Mouse (Mus musculus) G1E (cell line): ENCODE results near the gene Rnf169. TPM values are rescaled to one million over a fixed set of nuclear protein-coding genes. Genes with fewer than 3 reads are reported as not detected.
A peak's percentile ranks its signal among the peaks of the same experiment; 100 is the strongest.

Source experiments
- ATAC-seq: 2 replicates; pipeline ENCODE4 v1.8.0; 2016; ENCODE audit warnings: mild to moderate bottlenecking; ENCODE audit not compliant: insufficient number of reproducible peaks, poor library complexity, low FRiP score, severe bottlenecking; ENCODE audit errors: extremely low read depth
- DNase-seq: peaks from one replicate; pipeline ENCODE4 v3.0.0; 2012; ENCODE audit warnings: low spot score
- H3K27me3 ChIP-seq: 2 replicates; pipeline ENCODE4 v1.6.1; 2012; ENCODE audit warnings: mild to moderate bottlenecking, low read length, inconsistent platforms; ENCODE audit not compliant: insufficient read depth
- H3K36me3 ChIP-seq: replicated peaks from 2 replicates; pipeline ENCODE3; 2012; ENCODE audit warnings: mild to moderate bottlenecking, inconsistent platforms
- H3K4me1 ChIP-seq: 2 replicates; pipeline ENCODE4 v1.6.1; 2012; ENCODE audit warnings: low read depth, low read length, inconsistent platforms, mixed read lengths; ENCODE audit not compliant: insufficient read depth
- H3K4me3 ChIP-seq: 2 replicates; pipeline ENCODE4 v1.5.1; 2012; ENCODE audit warnings: low read depth, mild to moderate bottlenecking, inconsistent platforms, low read length, moderate library complexity, mixed read lengths
- H3K9me3 ChIP-seq: replicated peaks from 2 replicates; pipeline ENCODE4 v1.6.1; 2012; ENCODE audit warnings: inconsistent platforms
- CTCF ChIP-seq: IDR thresholded peaks from 2 replicates; pipeline ENCODE4 v1.5.1; 2012; ENCODE audit warnings: low read depth, low read length, inconsistent platforms, mixed read lengths
- GATA1 ChIP-seq: IDR thresholded peaks from 2 replicates; pipeline ENCODE4 v1.6.1; 2012; ENCODE audit warnings: borderline replicate concordance, low read length, inconsistent platforms, mixed read lengths
- GATA2 ChIP-seq: IDR thresholded peaks from 2 replicates; pipeline ENCODE4 v1.6.1; 2012; ENCODE audit warnings: low read depth, low read length, inconsistent platforms, borderline replicate concordance
- POLR2AphosphoS5 ChIP-seq: IDR thresholded peaks from 2 replicates; pipeline ENCODE4 v1.6.1; 2012; ENCODE audit warnings: low read depth, low read length, inconsistent platforms; ENCODE audit not compliant: insufficient replicate concordance
- TAL1 ChIP-seq: conservative IDR thresholded peaks from 2 replicates; pipeline ENCODE4 v1.6.1; 2012; ENCODE audit warnings: low read depth, low read length, inconsistent platforms, mixed read lengths
- polyA plus RNA-seq: library from polyadenylated mRNA; stranded (reverse); fragments of >175 nt; gene quantifications from 2 replicates; pipeline ENCODE4 v1.2.3, GENCODE M21; 2012
- total RNA-seq, 2 experiments: library from RNA; stranded (forward) in 1 of 2; stranded (reverse) in 1 of 2; fragments of 200-1000 nt in 1 of 2; fragments of >200 nt in 1 of 2; fragmentation: Nextera tagmentation in 1 of 2; gene quantifications; 2 replicates each; pipeline ENCODE4 v1.2.3; 2014 to 2017

The Rnf169 gene
- total and polyA plus RNA-seq, 3 experiments, result 4.8 to 30.4 (median 13.8) TPM

GRCm38 (mm10) chr7:99906346-99906745, 73.9 kb downstream of the Rnf169 start:
- peaks cover 6% of the 10 kb centered on the region for H3K9me3 ChIP-seq
- H3K36me3 ChIP-seq, result no peaks in the 10 kb centered on the region
- no peak for DNase-seq
- peaks cover 71% of the 10 kb centered on the region for H3K4me1 ChIP-seq
- peaks cover 19% of the 10 kb centered on the region for H3K27me3 ChIP-seq
- H3K4me3 ChIP-seq, result peak overlapping the region; percentile 30; the same call in 1 of the 2 replicates
- ATAC-seq, result no peak
- no peak for TF ChIP-seq POLR2AphosphoS5
- no peak for TF ChIP-seq GATA2
- TF ChIP-seq TAL1, result no peak
- TF ChIP-seq GATA1, result no peak
- no peak for TF ChIP-seq CTCF

DNA sequence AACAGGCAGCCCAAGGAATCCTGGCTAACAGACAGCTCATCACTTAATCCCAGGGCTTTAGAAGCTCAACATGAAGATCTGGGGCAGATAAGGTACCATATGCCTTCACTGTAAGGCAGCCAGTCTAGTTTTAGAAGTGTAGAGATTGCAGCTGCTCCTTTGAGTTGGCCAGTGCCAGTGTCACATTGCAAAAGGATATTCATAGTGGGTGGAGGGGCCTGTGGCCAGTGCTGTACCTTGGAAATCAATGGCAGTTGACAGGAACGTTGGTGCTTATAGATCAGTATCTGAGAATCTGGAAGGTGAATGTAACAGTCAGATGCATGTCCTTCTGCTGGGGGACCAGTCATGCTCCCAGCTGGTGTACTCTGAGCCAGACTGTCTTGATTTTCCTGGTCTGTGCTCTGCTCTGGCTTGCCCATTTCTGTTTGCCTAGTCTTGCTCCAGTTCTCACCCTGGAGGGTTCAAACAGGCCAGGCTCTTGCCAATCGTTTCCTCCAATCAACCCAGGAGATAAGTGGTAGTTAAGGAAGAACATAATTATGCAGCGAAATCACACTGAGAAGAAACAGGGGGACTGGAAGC, 75.7 kb downstream of the Rnf169 start:
- Histone ChIP-seq H3K27me3 (peaks cover 12% of the 10 kb centered on the region), H3K9me3 (no peaks in the 10 kb centered on the region), H3K4me1 (peaks cover 71% of the 10 kb centered on the region), H3K36me3 (no peaks in the 10 kb centered on the region), H3K4me3 (no peak overlapping the region; the same call in 1 of the 2 replicates)
- no peak for TF ChIP-seq CTCF
- no peak for TF ChIP-seq GATA1
- no peak for TF ChIP-seq POLR2AphosphoS5
- no peak for TF ChIP-seq GATA2
- TF ChIP-seq TAL1, result no peak
- DNase-seq (no peak), ATAC-seq (no peak)

- Histone ChIP-seq H3K36me3 (no peaks in the 10 kb centered on the region), H3K27me3 (peaks cover 17% of the 10 kb centered on the region), H3K4me1 (peaks cover 60% of the 10 kb centered on the region), H3K9me3 (no peaks in the 10 kb centered on the region), H3K4me3 (no peak overlapping the region)
- TF ChIP-seq GATA1 (no peak), CTCF (no peak), TAL1 (no peak), GATA2 (no peak), POLR2AphosphoS5 (no peak)
- no peak for DNase-seq
- ATAC-seq, result no peak
Measured at GRCm38 (mm10) chr7:99902918-99903665, 77.2 kb downstream of the Rnf169 start.

DNA sequence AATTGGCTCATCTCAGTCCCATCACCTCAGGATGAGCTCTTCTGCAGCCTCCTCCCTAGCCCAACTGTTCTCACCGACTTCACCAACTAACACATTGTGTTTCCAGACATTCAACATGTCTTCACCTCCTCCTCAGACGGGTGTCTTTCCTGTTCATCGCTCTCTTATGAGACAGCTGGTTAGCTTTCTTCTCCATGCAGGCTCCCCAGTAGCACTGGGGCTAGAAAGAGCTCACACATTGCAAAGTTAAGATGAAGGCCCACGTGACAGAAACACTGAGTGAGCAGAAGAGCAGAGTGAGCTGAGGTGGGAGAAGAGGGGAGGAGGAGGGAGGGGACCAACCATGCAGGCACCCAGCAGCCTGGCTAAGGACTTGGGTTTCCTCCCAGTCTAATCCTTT, 78.0 kb downstream of the Rnf169 start:
- H3K27me3 ChIP-seq, result peaks cover 21% of the 10 kb centered on the region
- TF ChIP-seq GATA1 (no peak), CTCF (no peak), TAL1 (no peak), POLR2AphosphoS5 (no peak), GATA2 (no peak)

GRCm38 (mm10) chr7:99896905-99897304, 83.3 kb downstream of the Rnf169 start:
- TF ChIP-seq GATA2 (no peak), TAL1 (no peak), CTCF (no peak), POLR2AphosphoS5 (no peak), GATA1 (no peak)
- Histone ChIP-seq H3K4me3 (no peak overlapping the region), H3K36me3 (no peaks in the 10 kb centered on the region), H3K4me1 (peaks cover 18% of the 10 kb centered on the region), H3K9me3 (no peaks in the 10 kb centered on the region), H3K27me3 (peaks cover 45% of the 10 kb centered on the region)
- DNase-seq (no peak), ATAC-seq (no peak)

More for the DNA sequence above, 78.0 kb downstream of the Rnf169 start:
- no peak for DNase-seq
- peaks cover 51% of the 10 kb centered on the region for H3K4me1 ChIP-seq
- ATAC-seq, result no peak
- H3K36me3 ChIP-seq, result no peaks in the 10 kb centered on the region
- no peak overlapping the region for H3K4me3 ChIP-seq
- no peaks in the 10 kb centered on the region for H3K9me3 ChIP-seq

DNA sequence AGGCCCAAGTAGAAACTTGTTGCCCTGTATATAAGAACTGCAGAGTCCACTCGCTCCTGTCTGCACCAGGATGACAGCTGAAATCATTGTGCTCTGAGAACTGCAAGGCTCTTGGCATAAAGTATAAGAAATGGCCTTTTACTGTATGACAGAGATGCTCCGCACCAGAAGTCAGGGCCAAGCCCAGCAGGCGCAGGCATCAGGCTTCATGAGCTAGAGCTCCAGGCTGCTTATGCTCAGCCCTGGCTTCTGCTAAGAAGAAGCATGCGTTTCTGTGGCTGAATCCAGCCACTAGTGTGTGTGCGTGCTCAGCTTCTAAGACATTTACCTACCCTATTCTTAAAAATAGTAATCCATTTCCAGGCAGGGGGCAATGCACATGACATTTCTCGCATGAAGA, 85.8 kb downstream of the Rnf169 start:
- no peaks in the 10 kb centered on the region for H3K9me3 ChIP-seq
- DNase-seq (no peak), ATAC-seq (no peak)
- peaks cover 38% of the 10 kb centered on the region for H3K27me3 ChIP-seq
- TF ChIP-seq GATA2 (no peak), POLR2AphosphoS5 (no peak), GATA1 (no peak), TAL1 (no peak), CTCF (no peak)
- H3K4me3 ChIP-seq, result no peak overlapping the region
- no peaks in the 10 kb centered on the region for H3K36me3 ChIP-seq
- H3K4me1 ChIP-seq, result peaks cover 30% of the 10 kb centered on the region

GRCm38 (mm10) chr7:99893967-99894366, 86.3 kb downstream of the Rnf169 start:
- no peaks in the 10 kb centered on the region for H3K36me3 ChIP-seq
- DNase-seq (no peak), ATAC-seq (no peak)
- H3K27me3 ChIP-seq, result peaks cover 39% of the 10 kb centered on the region
- H3K4me1 ChIP-seq, result peaks cover 34% of the 10 kb centered on the region
- H3K4me3 ChIP-seq, result no peak overlapping the region
- no peak for TF ChIP-seq GATA2
- no peak for TF ChIP-seq POLR2AphosphoS5
- no peak for TF ChIP-seq TAL1
- no peak for TF ChIP-seq CTCF
- no peak for TF ChIP-seq GATA1
- H3K9me3 ChIP-seq, result no peaks in the 10 kb centered on the region
